Mouse (Mus musculus): ENCODE data around the gene Crkl.

DNA sequence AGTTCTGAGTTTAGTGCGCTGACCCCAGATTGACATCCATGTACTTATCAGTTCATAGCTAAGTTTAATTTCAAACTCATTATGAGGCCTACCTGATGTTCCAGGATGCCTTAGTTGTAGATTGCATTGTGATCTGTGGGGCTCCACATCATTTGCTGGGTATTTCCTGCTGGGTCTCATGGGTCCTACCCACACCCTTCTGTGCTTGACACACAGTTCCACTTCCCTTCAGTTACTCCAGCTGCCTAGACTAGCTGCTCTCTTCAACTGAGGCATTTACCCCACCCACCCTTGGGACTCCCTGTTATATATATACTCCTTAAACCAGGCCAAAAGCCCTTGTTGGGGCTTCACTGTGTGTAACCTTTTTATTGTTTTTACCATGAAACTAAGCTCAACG, 42.7 kb upstream of the Crkl start:
- TF ChIP-seq CTCF (IDR thresholded peaks at IDR 0.05; ENCODE audit: insufficient read depth, low read length) = no peak
- TF ChIP-seq POLR2A (IDR thresholded peaks at IDR 0.05; ENCODE audit: borderline replicate concordance, extremely low read depth, low read depth, low read length) = no peak
